Comparison of ENCODE assay signal across 1 mouse cellular context in genomic region chr9:106686983-106687650, GRCm38 (mm10).
TF ChIP-seq lines count a peak whose summit lies in the region.

No protein-coding gene starts in this region.

TF ChIP-seq in CH12.LX, 34 proteins besides CTCF, POLR2A, EP300 and RAD21 (continued from another document):
- TF ChIP-seq MAZ (IDR thresholded peaks at IDR 0.05; ENCODE audit: low read depth, low read length) (no peak), PAX5 (IDR thresholded peaks at IDR 0.05; ENCODE audit: low read length) (no peak), ELF1 (IDR thresholded peaks at IDR 0.05; ENCODE audit: low read depth, low read length) (no peak), ETS1 (conservative IDR thresholded peaks at IDR 0.05; ENCODE audit: low read depth, low read length) (no peak), ZC3H11A (IDR thresholded peaks at IDR 0.05; ENCODE audit: low read depth, low read length) (peak; percentile 21; the same call in 1 of the 2 replicates), NELFE (IDR thresholded peaks at IDR 0.05; ENCODE audit: low read depth, low read length) (no peak), CHD2 (IDR thresholded peaks at IDR 0.05; ENCODE audit: low read length) (no peak)
